Mouse (Mus musculus) heart, postnatal 4 days (tissue): ENCODE measurements around the gene Sec24b. TPM values are rescaled to one million over a fixed set of nuclear protein-coding genes. Genes with fewer than 3 reads are reported as not detected.

Source experiments
- DNase-seq: peaks from one replicate; pipeline ENCODE4 v3.0.0; 2021
- total RNA-seq, 2 experiments: library from RNA; stranded (reverse); gene quantifications; 2 replicates each; pipeline ENCODE4 v1.2.3; 2021

The Sec24b gene
- total RNA-seq, 2 experiments from 2014 or later, result 41.4 to 42.0 TPM

- DNase-seq, result peak; percentile 37
Observed at GRCm38 (mm10) chr3:129970529-129971515, 90.5 kb downstream of the Sec24b start.

- peak; percentile 41 for DNase-seq
Observed at GRCm38 (mm10) chr3:129969432-129970395, 91.6 kb downstream of the Sec24b start, which contains the start of gene Mcub. Mcub (minus strand) TSS chr3:129970206.

GRCm38 (mm10) chr3:129969031-129969430, 92.3 kb downstream of the Sec24b start:
- DNase-seq, result no peak

GRCm38 (mm10) chr3:129967874-129968273, 93.5 kb downstream of the Sec24b start:
- DNase-seq, result no peak

GRCm38 (mm10) chr3:129964681-129965080, 96.7 kb downstream of the Sec24b start:
- DNase-seq, result no peak

- no peak for DNase-seq
Observed at GRCm38 (mm10) chr3:129962533-129962932, 98.8 kb downstream of the Sec24b start.

GRCm38 (mm10) chr3:129953296-129953695, 108.1 kb downstream of the Sec24b start:
- no peak for DNase-seq

GRCm38 (mm10) chr3:129949158-129949773, 112.1 kb downstream of the Sec24b start:
- no peak for DNase-seq

GRCm38 (mm10) chr3:129948359-129948758, 113.0 kb downstream of the Sec24b start:
- no peak for DNase-seq

GRCm38 (mm10) chr3:129946217-129946914, 115.0 kb downstream of the Sec24b start:
- no peak for DNase-seq

GRCm38 (mm10) chr3:129943813-129944212, 117.5 kb downstream of the Sec24b start:
- no peak for DNase-seq

GRCm38 (mm10) chr3:129941291-129941690, 120.1 kb downstream of the Sec24b start:
- DNase-seq, result no peak

- no peak for DNase-seq
Observed at GRCm38 (mm10) chr3:129940780-129941179, 120.6 kb downstream of the Sec24b start.

- DNase-seq, result no peak
Observed at GRCm38 (mm10) chr3:129939058-129939457, 122.3 kb downstream of the Sec24b start.

- peak; percentile 8 for DNase-seq
Observed at GRCm38 (mm10) chr3:129937848-129938247, 123.5 kb downstream of the Sec24b start.

- DNase-seq, result no peak
Observed at GRCm38 (mm10) chr3:129936561-129936960, 124.8 kb downstream of the Sec24b start.

Other genes starting within 250 kb of the Sec24b start
- gene Rrh, start 239.0 kb downstream of the Sec24b start, total RNA-seq, result under 1 TPM; 0.20 to 0.21 TPM
- gene Gar1, start 230.2 kb downstream of the Sec24b start, total RNA-seq, result 10 to 100 TPM; 30.3 to 33.3 TPM
- 1 to 10 TPM; 1.5 to 1.7 TPM for gene Cfi, start 225.7 kb downstream of the Sec24b start, total RNA-seq
- 10 to 100 TPM; 22.6 to 26.5 TPM for gene Pla2g12a, start 182.9 kb downstream of the Sec24b start, total RNA-seq
- gene Casp6, start 160.1 kb downstream of the Sec24b start, total RNA-seq, result 10 to 100 TPM; 22.2 to 23.7 TPM
- gene Mcub, start 91.3 kb downstream of the Sec24b start, total RNA-seq, result 1 to 10 TPM; 1.1 to 1.4 TPM
- gene Col25a1, start 69.9 kb upstream of the Sec24b start, total RNA-seq, result 1 to 10 TPM; 1.7 to 1.8 TPM